Mouse (Mus musculus): ENCODE measurements around the gene 9930111J21Rik2. TPM values are rescaled to one million over a fixed set of nuclear protein-coding genes. Genes with fewer than 3 reads are reported as not detected.

The 9930111J21Rik2 gene
- polyA plus RNA-seq, 1 experiment, result 1.4 TPM

GRCm38 (mm10) chr11:49092786-49093185 is 41.7 kb upstream of the 9930111J21Rik2 start:
- H3ac ChIP-seq (ENCODE audit: control insufficient read depth, insufficient read length), result no peak overlapping the region
- no peak overlapping the region for H3K4me3 ChIP-seq
- no peak overlapping the region for H3K4me2 ChIP-seq (ENCODE audit: low read depth)
- no peaks in the 10 kb centered on the region for H3K36me3 ChIP-seq (ENCODE audit: control insufficient read depth, insufficient read depth)
- H3K27me3 ChIP-seq (ENCODE audit: control insufficient read depth, insufficient read depth, insufficient read length), result no peaks in the 10 kb centered on the region
- TF ChIP-seq TCF12 (IDR thresholded peaks at IDR 0.05; ENCODE audit: insufficient read depth, poor library complexity, severe bottlenecking) (no peak), E2F4 (IDR thresholded peaks at IDR 0.05; ENCODE audit: insufficient read depth) (no peak), POLR2A (IDR thresholded peaks at IDR 0.05; ENCODE audit: insufficient read length, low read depth) (no peak), REST (IDR thresholded peaks at IDR 0.05; ENCODE audit: insufficient read depth, insufficient read length) (no peak), MYOG (IDR thresholded peaks at IDR 0.05; ENCODE audit: control insufficient read depth in 1 of 3, insufficient read depth in 1 of 3, insufficient read length in 2 of 3, low read depth in 2 of 3) (no peak), CEBPB (IDR thresholded peaks at IDR 0.05; ENCODE audit: insufficient read depth, poor library complexity, severe bottlenecking) (no peak), TCF3 (IDR thresholded peaks at IDR 0.05; ENCODE audit: insufficient read length, low read depth) (no peak)
- no peaks in the 10 kb centered on the region for H3K79me2 ChIP-seq (ENCODE audit: control insufficient read depth, insufficient read depth)

GRCm38 (mm10) chr11:49092053-49092586 is 41.1 kb upstream of the 9930111J21Rik2 start:
- no peak overlapping the region for H3ac ChIP-seq (ENCODE audit: control insufficient read depth, insufficient read length)
- peak overlapping the region; percentile 20 for H3K4me2 ChIP-seq (ENCODE audit: low read depth)
- no peak overlapping the region for H3K4me3 ChIP-seq
- H3K27me3 ChIP-seq (ENCODE audit: control insufficient read depth, insufficient read depth, insufficient read length), result no peaks in the 10 kb centered on the region
- no peak for TF ChIP-seq MYOG (IDR thresholded peaks at IDR 0.05; ENCODE audit: control insufficient read depth in 1 of 3, insufficient read depth in 1 of 3, insufficient read length in 2 of 3, low read depth in 2 of 3)
- TF ChIP-seq POLR2AphosphoS2 (IDR thresholded peaks at IDR 0.05; ENCODE audit: insufficient read length, low read depth), result no peak
- no peak for TF ChIP-seq CEBPB (IDR thresholded peaks at IDR 0.05; ENCODE audit: insufficient read depth, poor library complexity, severe bottlenecking)
- TF ChIP-seq MAX (IDR thresholded peaks at IDR 0.05; ENCODE audit: low read depth), result no peak
- TF ChIP-seq REST (IDR thresholded peaks at IDR 0.05; ENCODE audit: insufficient read depth, insufficient read length), result no peak
- no peak for TF ChIP-seq MYOD1 (IDR thresholded peaks at IDR 0.05; ENCODE audit: control insufficient read depth in 1 of 3, insufficient read length in 2 of 3, low read depth in 2 of 3)
- TF ChIP-seq TCF12 (IDR thresholded peaks at IDR 0.05; ENCODE audit: insufficient read depth, poor library complexity, severe bottlenecking), result no peak
- TF ChIP-seq TCF3 (IDR thresholded peaks at IDR 0.05; ENCODE audit: insufficient read length, low read depth), result no peak
- no peak for TF ChIP-seq SRF (IDR thresholded peaks at IDR 0.05; ENCODE audit: control insufficient read depth, insufficient read length, low read depth)
- H3K79me2 ChIP-seq (ENCODE audit: control insufficient read depth, insufficient read depth), result no peaks in the 10 kb centered on the region
- no peaks in the 10 kb centered on the region for H3K36me3 ChIP-seq (ENCODE audit: control insufficient read depth, insufficient read depth)

- Histone ChIP-seq H3K4me3 (no peak overlapping the region), H3ac (ENCODE audit: control insufficient read depth, insufficient read length) (no peak overlapping the region)
Measured at GRCm38 (mm10) chr11:49091171-49091570, 40.1 kb upstream of the 9930111J21Rik2 start.

GRCm38 (mm10) chr11:49090551-49090950 is 39.5 kb upstream of the 9930111J21Rik2 start:
- no peak for TF ChIP-seq MYOD1 (IDR thresholded peaks at IDR 0.05; ENCODE audit: control insufficient read depth in 1 of 3, insufficient read length in 2 of 3, low read depth in 2 of 3)
- TF ChIP-seq REST (IDR thresholded peaks at IDR 0.05; ENCODE audit: insufficient read depth, insufficient read length), result no peak
- no peak for TF ChIP-seq TCF3 (IDR thresholded peaks at IDR 0.05; ENCODE audit: insufficient read length, low read depth)
- no peak for TF ChIP-seq TCF12 (IDR thresholded peaks at IDR 0.05; ENCODE audit: insufficient read depth, poor library complexity, severe bottlenecking)
- TF ChIP-seq USF1 (IDR thresholded peaks at IDR 0.05; ENCODE audit: low read depth), result no peak
- no peak for TF ChIP-seq MYOG (IDR thresholded peaks at IDR 0.05; ENCODE audit: control insufficient read depth in 1 of 3, insufficient read depth in 1 of 3, insufficient read length in 2 of 3, low read depth in 2 of 3)
- TF ChIP-seq SRF (IDR thresholded peaks at IDR 0.05; ENCODE audit: control insufficient read depth, insufficient read length, low read depth), result no peak
- no peak for TF ChIP-seq POLR2A (IDR thresholded peaks at IDR 0.05; ENCODE audit: insufficient read length, low read depth)
- TF ChIP-seq E2F4 (IDR thresholded peaks at IDR 0.05; ENCODE audit: insufficient read depth), result no peak
- TF ChIP-seq MAX (IDR thresholded peaks at IDR 0.05; ENCODE audit: low read depth), result no peak
- no peak for TF ChIP-seq CEBPB (IDR thresholded peaks at IDR 0.05; ENCODE audit: insufficient read depth, poor library complexity, severe bottlenecking)
- no peak for TF ChIP-seq POLR2AphosphoS2 (IDR thresholded peaks at IDR 0.05; ENCODE audit: insufficient read length, low read depth)
- no peak overlapping the region for H3K4me3 ChIP-seq
- no peak overlapping the region for H3ac ChIP-seq (ENCODE audit: control insufficient read depth, insufficient read length)
- H3K4me2 ChIP-seq (ENCODE audit: low read depth), result no peak overlapping the region
- no peaks in the 10 kb centered on the region for H3K27me3 ChIP-seq (ENCODE audit: control insufficient read depth, insufficient read depth, insufficient read length)
- no peaks in the 10 kb centered on the region for H3K36me3 ChIP-seq (ENCODE audit: control insufficient read depth, insufficient read depth)
- H3K79me2 ChIP-seq (ENCODE audit: control insufficient read depth, insufficient read depth), result no peaks in the 10 kb centered on the region

More at GRCm38 (mm10) chr11:49091171-49091570, 40.1 kb upstream of the 9930111J21Rik2 start:
- Histone ChIP-seq H3K27me3 (ENCODE audit: control insufficient read depth, insufficient read depth, insufficient read length) (no peaks in the 10 kb centered on the region), H3K36me3 (ENCODE audit: control insufficient read depth, insufficient read depth) (no peaks in the 10 kb centered on the region), H3K4me2 (ENCODE audit: low read depth) (no peak overlapping the region), H3K79me2 (ENCODE audit: control insufficient read depth, insufficient read depth) (no peaks in the 10 kb centered on the region)
- TF ChIP-seq TCF3 (IDR thresholded peaks at IDR 0.05; ENCODE audit: insufficient read length, low read depth) (no peak), MAX (IDR thresholded peaks at IDR 0.05; ENCODE audit: low read depth) (no peak), E2F4 (IDR thresholded peaks at IDR 0.05; ENCODE audit: insufficient read depth) (no peak), POLR2AphosphoS2 (IDR thresholded peaks at IDR 0.05; ENCODE audit: insufficient read length, low read depth) (no peak)

- H3K36me3 ChIP-seq (ENCODE audit: control insufficient read depth, insufficient read depth), result no peaks in the 10 kb centered on the region
- H3K4me2 ChIP-seq (ENCODE audit: low read depth), result no peak overlapping the region
- H3K79me2 ChIP-seq (ENCODE audit: control insufficient read depth, insufficient read depth), result no peaks in the 10 kb centered on the region
- H3K27me3 ChIP-seq (ENCODE audit: control insufficient read depth, insufficient read depth, insufficient read length), result no peaks in the 10 kb centered on the region
- no peak for TF ChIP-seq POLR2AphosphoS2 (IDR thresholded peaks at IDR 0.05; ENCODE audit: insufficient read length, low read depth)
- no peak for TF ChIP-seq REST (IDR thresholded peaks at IDR 0.05; ENCODE audit: insufficient read depth, insufficient read length)
- TF ChIP-seq USF1 (IDR thresholded peaks at IDR 0.05; ENCODE audit: low read depth), result no peak
- TF ChIP-seq MYOD1 (IDR thresholded peaks at IDR 0.05; ENCODE audit: control insufficient read depth in 1 of 3, insufficient read length in 2 of 3, low read depth in 2 of 3), result no peak
- no peak for TF ChIP-seq E2F4 (IDR thresholded peaks at IDR 0.05; ENCODE audit: insufficient read depth)
- TF ChIP-seq CEBPB (IDR thresholded peaks at IDR 0.05; ENCODE audit: insufficient read depth, poor library complexity, severe bottlenecking), result no peak
- no peak for TF ChIP-seq TCF12 (IDR thresholded peaks at IDR 0.05; ENCODE audit: insufficient read depth, poor library complexity, severe bottlenecking)
- no peak for TF ChIP-seq POLR2A (IDR thresholded peaks at IDR 0.05; ENCODE audit: insufficient read length, low read depth)
- TF ChIP-seq SRF (IDR thresholded peaks at IDR 0.05; ENCODE audit: control insufficient read depth, insufficient read length, low read depth), result no peak
- no peak for TF ChIP-seq MAX (IDR thresholded peaks at IDR 0.05; ENCODE audit: low read depth)
- no peak for TF ChIP-seq MYOG (IDR thresholded peaks at IDR 0.05; ENCODE audit: control insufficient read depth in 1 of 3, insufficient read depth in 1 of 3, insufficient read length in 2 of 3, low read depth in 2 of 3)
- TF ChIP-seq TCF3 (IDR thresholded peaks at IDR 0.05; ENCODE audit: insufficient read length, low read depth), result no peak
- no peak overlapping the region for H3K4me3 ChIP-seq
- no peak overlapping the region for H3ac ChIP-seq (ENCODE audit: control insufficient read depth, insufficient read length)
Measured at GRCm38 (mm10) chr11:49089735-49090507, 38.9 kb upstream of the 9930111J21Rik2 start.
